Mouse (Mus musculus) kidney, adult 11 months (tissue): ENCODE measurements at regions not wholly inside any gene's neighbourhood (a gene's known extent, or its start where the extent isn't known, plus 50 kb on each side); places are given as distances from the start of the nearest gene placed in this dataset.

Experiments
- DNase-seq: peaks from one replicate; pipeline ENCODE4 v3.0.0; 2022

DNA sequence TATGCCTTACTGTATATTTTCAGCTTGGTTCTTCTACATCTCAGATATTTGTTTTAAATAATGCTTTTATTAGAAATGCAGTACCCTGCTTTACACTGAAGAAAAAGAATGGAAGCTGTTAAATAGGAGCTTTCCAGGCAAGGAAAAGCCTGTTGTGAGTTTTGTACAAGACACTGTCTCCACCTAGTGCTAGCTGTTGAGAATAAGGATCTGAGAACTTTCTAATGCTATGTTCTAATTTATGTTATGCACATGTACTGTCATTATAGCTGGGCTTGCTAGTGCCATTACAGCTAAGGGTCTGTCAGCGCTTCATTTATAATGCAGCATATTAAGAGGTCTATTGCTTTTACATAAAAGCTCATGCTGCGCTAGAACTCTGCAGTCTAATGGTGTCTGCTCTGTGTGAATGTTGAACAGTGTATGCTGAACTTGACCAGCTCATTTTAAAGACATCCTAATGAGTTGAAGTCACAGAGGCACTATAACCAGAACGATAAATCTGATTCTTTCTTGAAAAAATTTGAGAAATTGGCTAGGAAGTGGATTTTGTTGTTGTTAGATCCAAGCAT is 315.4 kb upstream of the Dnajc24 start:
- DNase-seq = no peak

DNA sequence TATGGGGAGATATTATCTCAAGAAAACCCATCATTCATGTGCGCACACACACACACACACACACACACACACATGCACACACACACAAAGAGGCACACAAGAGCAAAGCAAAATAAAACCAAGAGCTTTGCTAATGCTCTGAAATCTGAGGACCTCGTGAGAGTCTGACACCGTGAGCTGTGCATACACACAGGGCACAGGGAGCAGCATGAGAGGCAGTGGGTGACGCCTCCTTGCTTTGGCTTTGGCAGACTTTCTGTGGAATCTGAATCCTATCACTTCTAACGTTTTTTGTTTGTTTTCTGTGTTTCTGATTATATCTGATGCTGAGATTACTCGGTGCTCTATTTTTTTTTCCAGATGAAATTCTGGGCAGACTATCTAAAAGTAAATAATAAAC is 343.4 kb upstream of the Dnajc24 start:
- no peak for DNase-seq

DNA sequence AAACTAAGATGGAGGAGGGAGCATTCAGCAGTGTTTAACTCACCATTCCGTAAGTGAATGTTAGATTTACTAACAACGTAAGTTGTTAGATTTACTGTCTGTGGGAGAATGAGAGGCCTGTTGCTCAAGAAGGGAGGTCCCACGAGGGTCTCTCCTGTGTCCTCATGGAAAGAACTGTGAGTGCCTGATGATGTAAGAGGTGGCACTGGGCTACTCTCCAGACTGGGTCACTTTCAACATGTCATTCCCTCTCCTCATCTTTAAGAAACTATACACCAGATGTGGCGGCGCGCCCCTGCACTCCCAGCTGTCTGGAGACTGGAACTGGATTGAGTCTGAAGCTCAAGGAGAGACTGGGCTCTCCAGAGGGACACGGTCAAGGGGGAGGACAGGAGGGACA is 343.9 kb upstream of the Dnajc24 start:
- DNase-seq = no peak

DNA sequence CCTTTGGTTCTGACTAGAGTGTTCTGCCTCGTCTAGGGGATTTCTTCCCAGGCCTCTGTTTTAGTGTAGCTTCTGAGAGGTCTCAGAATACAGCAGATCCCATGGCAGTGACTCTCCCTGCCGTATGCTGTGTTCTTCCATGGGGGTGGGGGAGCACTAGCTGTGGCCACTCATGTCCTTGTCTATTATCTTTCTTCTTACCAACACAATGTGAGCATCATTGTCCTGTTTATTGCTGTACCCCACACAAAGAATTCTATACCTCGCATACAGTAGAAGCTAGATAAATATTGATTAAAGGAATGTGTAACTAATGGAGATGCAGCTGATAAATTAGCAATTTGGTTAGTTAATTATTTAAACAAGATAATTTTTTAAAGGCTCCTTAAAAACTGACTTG is 337.5 kb upstream of the Mpped2 start:
- no peak for DNase-seq

DNA sequence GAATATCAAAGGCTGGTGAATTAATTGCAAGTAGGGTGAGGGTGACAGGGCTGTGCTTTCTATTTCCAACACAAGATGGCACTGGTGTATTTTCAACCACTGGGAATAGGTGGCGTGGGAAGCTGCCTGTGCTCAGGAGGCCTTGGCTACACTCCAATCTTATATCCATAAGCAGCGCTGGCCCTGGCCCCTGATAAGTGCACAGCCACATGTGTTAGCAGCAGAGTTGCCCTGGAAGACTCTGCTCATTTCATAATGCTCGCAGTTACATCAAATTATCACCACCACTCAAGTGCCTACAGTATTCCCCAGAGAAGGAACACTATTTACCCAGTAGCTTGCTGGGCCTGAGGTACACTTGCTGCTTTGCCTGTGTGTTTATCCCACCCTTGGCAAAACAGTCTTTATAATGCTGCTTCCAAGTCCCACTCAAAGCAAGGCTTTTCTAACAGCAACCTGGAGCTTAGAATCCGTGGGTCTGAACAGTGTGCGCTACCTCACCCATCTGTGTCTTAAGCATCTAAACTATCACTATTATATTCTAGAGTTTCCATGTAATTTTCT is 337.0 kb upstream of the Mpped2 start:
- DNase-seq = peak; percentile 31

DNA sequence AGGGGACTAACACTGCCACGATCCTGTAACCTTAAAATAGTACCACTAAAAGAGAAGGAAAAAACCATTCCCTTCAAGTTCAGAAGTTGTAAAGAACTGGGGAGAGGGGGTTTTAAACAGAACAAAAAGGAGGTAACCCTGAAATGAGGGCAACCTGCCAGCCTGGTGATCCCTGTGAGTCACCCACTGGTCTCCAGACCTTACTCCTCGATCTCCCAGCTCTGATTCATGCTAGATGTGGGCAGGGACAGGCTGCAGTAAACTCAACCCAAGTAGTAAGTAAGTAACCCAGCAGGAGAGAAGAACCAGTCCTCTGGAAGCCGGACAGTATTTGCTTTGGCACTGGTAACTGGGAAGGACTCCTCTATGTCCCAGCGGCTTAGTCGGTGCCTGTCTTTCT is 324.4 kb upstream of the Mpped2 start:
- peak; percentile 4 for DNase-seq

DNA sequence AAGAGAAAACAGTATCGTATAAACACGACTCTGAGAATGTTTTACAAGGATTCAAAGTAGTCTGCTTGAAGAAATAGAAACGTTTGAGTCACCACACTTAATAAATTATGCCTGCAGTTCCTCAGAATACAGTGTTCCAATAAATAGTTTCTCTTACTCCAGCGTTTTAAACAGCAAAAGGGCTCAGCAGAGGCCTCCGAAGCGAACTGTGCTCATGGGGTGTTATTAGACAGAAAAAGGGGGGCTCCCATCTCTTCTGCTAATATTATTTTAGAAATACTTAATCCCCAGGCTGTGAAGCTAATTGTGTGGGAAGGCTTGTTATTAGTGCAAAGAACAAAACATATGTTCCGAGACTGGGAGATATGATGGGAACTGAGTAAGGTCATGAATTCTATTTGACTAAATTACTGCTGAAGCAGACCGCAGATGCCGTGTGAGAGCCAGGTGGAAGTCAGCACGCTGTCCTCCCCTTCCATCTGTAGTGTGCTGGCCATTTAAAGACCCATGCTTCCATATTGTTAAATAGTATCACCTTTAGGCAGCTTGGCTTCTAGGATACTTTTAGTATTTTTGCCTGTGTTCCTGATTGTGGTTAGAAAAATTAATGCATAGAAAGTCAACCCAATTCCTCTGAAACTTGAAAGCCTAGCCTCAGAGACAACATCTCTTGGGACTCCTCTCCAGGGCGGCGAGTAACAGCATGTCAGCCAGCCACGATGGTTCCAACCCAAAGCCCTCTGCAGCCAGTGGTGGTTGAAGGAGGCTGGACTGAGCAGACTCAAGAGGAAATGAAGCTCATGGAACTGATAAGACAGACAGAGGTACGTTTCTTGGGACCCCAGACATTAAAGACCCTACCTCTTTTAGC is 309.4 kb upstream of the Mpped2 start:
- DNase-seq = no peak

DNA sequence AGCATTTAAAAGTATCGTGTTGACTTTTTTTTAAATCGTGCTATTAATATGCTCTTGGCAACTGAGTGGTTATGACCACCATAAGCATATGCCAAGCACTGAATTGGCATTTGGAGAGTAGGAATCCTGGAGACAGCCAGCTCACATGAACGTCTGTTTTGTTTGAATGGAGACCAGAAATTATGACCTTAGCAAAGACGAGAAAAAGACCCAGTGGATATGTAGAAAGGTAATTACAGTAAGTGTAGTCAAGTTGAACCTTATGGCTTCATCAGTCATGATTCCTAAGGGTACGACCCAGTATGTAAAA is 308.8 kb upstream of the Mpped2 start:
- no peak for DNase-seq

DNA sequence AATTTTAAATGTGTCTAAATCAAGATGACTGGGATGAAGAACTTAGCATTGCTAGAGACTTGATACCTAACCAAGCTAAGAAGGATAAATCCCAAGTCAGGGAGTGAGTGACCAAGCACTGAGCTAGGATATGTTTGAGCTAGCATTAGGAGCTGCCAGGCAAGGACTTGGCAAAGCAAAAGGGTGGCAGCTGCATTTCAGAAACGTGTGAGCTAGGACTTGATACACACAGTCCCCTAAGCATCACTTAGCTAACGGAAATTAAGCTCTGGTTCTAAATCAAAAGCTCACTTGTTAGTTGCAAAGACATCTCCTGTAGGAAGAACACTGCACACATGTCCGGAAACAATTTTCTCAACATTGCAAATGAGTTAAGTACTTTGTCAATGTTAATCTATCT is 308.2 kb upstream of the Mpped2 start:
- no peak for DNase-seq

DNA sequence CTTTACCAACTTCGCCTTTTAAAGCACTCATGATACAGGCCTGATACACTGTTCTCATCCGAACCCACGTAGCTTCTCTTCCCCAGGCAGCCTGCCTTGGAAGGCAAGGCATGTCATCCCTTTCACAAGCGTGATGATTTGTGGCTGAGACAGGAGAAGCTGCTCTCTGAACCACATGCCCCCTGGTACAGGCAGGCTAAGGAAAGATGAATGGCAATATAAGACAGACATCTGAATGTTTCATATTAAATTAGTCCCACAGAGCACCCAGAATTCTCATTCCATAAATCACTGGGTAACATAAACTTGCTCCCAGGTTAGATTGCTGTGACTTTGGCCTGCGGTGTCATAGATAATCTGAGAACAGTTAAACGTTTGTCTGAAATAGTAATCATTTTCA is 280.9 kb upstream of the Mpped2 start:
- no peak for DNase-seq

DNA sequence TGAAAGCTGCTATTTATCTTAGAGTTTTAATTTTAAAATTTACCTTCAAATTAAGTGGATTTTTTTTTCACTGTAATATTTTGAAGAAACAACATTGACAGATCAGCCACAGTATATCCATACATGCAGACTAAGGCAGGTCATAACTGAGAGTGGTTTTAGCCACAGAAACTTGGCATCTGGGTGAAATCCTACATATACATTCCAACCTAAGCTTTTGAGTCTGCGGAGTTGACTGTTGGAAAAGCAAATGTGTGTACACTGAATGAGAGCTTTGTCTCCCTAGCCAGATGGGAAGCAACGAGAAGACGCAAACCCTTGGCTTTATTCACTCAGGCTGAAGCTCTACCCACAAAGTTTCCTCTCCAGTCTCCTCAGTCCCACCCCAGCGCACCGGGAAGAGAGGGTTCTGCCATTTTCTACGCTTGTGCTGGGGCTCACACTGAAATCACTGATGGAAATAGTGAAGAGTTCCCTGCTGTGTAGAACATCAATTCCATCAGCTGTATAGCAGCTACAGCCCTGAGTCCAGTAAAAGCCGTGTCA is 277.5 kb upstream of the Mpped2 start:
- DNase-seq = no peak

DNA sequence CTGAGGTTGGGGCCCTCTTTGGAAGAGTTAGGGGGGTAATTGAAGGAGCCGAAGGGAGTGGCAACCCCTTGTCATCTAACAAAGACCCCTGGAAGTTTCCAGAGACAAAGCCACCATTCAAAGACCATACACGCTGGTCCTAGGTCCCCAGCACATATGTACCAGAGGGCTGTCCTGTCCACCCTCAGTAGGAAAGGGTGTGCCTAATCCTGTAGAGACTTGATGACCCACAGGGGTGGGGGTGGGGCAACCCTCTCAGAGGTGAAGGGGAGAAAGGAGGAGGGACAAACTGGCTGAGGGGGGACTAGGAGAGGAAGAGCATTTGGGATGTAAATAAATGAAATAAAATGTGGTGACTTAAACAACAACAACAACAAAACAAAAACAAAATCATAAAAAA is 274.9 kb upstream of the Mpped2 start:
- DNase-seq = no peak

DNA sequence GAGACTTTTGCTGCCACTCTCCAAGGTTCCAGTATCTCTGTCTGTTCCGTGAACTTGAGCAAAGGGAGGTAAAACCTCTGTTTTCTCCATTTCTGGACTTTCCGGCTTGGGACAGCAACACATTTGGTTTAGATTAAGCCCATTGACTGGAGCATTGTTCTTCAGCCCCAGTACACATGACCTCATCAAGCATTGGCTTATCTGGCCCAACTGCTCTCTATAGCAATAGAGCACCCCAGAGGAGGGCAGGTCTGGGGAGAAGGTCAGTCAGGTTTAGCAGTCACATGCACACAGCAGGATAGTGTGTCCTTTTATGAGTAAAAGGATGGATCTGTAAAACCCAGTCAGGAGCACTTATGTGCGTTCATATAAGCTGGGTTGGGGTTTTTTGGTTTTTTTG is 268.1 kb upstream of the Mpped2 start:
- DNase-seq = no peak

DNA sequence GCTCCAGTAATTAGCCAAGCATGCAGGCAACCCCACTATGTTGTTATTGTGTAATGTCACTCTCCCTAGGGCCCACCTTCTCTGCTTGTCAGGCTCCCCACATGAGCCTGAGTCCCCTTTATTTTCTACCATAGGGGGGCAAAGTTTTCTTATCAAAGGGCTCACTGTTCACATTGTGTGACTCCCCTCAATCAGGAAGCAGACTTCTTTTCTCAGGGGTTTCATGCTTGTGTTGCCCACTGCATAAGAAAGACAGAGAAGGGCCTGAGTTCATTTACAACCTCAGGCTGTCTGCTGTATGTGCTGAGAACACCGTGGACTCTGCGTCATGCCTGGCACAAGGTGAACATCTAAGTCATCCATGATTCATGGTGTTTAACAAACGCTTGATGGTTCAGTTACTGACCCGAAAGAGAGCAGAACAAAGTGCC is 267.6 kb upstream of the Mpped2 start:
- DNase-seq = peak; percentile 4

DNA sequence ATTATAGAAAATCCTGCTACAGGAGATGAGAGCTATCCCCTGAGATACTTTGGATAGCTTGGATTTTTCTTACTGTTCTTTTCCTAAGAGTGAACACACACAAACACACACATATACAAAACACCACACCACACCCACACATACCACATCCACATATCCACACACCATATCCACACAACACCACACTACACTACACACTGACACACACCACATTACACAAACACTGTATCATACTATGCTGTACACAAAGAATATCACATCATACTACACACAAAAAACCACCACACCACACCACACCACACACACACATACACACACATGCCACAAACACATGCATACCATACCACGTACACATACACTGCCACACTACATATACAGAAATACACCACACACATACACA is 267.1 kb upstream of the Mpped2 start:
- DNase-seq = no peak

DNA sequence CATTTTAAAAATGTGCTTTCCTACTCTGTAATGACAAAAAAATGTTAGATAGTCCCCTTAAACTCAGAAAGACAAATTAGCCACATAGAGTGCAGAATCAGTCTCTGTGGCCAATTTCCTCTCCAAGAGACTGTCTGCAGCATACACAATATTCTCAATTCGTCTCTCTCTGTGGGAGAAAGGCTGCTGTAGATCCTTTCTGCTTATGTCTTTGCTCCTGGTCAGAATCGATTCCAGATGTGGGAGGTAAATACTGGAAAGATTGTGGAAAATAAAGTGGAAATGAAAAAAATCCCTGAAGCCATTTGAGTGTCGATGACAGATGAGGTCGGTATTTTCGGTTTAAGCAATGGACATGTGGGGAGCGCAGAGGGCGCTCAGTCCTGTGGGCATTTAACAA is 265.8 kb upstream of the Mpped2 start:
- no peak for DNase-seq

DNA sequence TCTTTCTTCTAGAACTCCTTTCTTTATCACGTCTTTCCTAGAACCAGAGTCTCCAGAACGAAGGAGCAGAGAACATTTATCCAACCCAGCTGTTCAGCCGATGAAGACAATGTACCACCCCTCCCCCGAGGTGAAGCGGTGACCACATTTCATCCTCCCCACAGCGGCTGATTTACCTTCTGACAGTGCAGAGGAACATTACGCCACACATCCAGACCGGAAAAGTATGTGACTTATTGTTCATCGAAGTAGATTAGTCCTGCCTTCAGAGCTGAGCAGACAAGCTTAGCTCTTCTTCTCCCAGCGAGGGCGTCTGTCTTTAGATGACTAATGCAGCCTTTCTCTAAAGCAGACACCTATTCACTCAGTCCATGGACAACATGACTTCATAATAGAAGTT is 264.2 kb upstream of the Mpped2 start:
- DNase-seq = no peak

DNA sequence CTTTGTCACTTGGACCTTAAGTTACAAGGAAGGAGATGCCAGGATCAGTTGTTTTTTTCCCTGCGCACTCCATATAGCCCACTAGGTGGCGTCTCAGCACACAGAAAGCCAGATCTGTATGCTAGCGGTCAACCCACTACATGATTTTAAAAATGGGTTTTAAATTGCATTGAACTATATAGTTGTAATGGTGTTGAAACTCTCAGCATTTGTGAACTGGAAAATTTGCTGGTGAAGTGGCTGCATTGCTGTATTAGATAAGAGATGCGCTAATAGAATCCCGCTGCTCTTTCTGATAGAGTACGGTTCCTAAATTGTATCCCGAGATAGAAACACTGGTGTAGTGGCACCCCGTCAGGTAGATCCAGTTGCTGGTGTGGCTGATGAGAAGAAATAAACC is 261.9 kb upstream of the Mpped2 start:
- DNase-seq = peak; percentile 40

DNA sequence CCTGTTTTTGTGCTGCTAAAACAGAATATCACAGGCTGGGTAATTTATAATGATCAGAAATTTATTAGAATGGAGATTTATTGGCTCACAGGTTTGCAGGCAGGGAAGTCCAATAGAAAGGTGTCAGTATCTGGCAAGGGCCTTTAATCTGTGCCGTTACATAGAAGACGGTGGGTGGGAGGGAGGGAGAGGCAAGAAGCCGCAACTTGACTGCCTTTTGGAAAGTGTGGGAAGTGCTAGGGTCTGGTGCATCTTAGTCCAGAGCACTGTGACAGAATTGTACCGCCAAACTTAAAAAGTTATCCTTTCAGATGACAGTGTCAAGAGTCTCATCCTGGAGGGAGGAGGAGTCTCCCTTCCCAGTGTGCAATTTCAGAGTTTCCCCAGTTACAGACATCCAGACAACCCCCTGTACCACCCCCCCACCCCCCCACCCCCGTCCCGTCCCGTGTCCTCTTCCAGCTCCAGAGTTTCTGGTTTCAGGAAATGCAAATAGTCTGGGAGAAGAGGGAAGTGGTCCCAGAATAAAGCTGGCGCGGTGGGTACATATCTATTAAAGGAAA is 261.4 kb upstream of the Mpped2 start:
- no peak for DNase-seq

DNA sequence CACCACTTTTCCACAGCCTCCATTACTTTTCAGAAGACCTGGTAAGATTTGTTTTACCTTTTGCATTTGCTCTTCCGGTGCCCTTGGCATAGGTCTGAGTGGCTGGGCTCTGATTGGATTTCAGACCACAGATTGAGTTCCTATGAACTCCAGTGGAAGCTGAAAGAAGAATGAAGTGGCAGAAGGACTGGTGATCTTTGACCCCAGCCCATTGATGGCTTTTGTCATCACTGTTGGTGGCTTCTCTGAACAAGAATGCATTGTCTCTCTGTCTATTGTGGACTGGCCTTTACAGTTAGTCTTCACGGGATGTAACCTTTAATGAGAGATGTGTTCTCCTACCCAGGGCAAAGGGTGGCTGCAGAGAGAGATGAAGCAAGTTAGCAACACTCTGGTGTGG is 256.9 kb upstream of the Mpped2 start:
- DNase-seq = no peak

DNA sequence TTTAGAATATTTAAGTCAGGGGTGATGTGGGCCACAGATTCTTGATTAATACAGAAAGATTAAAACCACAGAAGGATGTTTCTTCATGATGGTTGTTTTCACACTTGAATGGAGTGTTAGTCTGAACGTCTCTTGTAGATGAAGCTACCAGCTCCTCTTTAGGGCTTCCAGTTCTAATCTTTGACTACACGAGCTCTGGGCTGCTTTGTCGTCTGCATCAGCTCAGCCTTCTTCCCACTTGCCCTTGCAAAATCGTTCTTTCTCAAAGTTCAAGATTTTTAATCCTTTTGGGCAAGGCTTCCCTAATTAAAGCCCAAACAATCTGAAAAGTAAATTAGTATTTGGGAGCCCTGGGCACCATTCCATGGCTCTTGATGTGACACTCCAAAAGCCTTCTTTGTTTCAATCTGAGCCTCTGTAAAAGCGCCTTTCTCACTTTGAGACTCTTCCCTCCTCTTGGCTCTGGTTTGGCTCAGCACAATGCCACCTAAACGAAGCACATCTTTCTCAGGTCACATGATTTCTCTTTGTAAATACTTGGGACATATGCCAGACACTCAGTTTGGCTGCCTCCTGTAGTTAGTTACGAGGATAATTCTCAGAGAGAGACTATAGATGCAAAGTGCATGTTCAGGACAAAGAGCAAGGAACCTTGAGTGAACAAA is 238.6 kb upstream of the Mpped2 start:
- DNase-seq = no peak

DNA sequence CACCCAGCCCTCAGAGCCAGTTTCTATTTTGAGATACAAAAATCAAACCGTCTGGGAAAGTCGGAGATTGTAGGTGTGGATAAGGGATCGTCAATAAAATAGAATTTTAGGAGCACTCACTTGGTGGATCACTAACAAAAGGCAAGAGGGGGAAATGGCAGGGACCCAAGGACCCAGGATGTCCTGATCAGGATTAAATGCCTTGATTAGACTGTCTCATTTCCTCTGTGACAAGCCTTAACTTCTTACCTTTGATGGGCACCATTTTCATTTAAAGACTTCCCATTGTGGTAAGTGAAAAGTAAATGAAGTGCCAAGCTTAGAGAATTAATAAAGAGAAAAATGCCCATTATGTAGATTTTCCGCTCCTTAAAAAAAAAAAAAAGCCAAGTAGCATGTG is 238.0 kb upstream of the Mpped2 start:
- DNase-seq = no peak

DNA sequence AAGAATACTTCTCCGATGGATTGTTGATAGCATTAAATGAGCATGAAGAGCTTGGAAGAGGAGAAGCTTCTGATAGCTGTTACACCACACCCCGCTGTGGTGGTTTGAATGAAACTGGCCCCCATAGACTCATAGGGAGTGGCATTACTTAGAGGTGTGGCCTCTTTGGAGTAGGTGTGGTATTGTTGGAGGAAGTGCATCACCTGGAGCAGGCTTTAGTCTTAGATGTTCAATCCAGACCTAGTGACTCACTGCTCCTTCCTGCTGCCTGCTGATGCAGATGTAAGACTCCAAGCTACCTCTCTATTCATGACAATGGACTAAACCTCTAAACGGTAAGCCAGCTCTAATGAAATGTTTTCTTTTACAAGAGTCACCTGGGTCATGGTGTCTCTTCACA is 237.1 kb upstream of the Mpped2 start:
- no peak for DNase-seq

DNA sequence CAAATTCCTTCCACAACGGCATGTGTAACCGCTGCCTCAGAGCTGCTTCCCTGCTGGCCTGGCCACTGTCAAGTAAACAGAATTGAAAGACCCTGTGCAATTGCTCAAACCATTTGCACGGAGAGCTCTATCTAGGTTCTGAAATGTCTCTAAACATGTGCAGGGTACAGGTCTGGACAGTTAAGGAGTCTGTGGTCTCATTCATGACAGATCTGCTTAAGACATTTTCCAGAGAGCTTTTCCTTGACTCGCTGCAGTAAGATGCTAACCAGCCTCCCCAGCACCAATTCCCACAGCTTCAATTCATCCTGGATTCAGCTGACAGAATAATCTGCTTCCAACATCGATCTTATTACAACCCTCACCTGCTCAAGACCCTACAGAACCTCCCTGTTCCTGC is 235.1 kb upstream of the Mpped2 start:
- DNase-seq = no peak
